Mouse (Mus musculus) liver, embryonic 11.5 days (tissue): ENCODE measurements around the gene Igf1. TPM values are rescaled to one million over a fixed set of nuclear protein-coding genes. Genes with fewer than 3 reads are reported as not detected.

Experiments used
- polyA plus RNA-seq: library from polyadenylated mRNA; unstranded; fragments of >200 nt; fragmentation: Nextera tagmentation; extraction: Ambion mirVana; gene quantifications from 2 replicates; pipeline ENCODE4 v1.2.1, GENCODE M21; 2014

The Igf1 gene
- polyA plus RNA-seq, 1 experiment from 2014 or later = 21.8 TPM

Other genes starting within 250 kb of the Igf1 start
- gene Pmch, start 232.8 kb downstream of the Igf1 start, polyA plus RNA-seq = 0.27 and 1.1 TPM in 2 replicates